Mouse (Mus musculus): Measurements from ENCODE around the gene Ier5. TPM values are rescaled to one million over a fixed set of nuclear protein-coding genes. Genes with fewer than 3 reads are reported as not detected.

The Ier5 gene
- polyA plus RNA-seq (2012; rRNA removed) = 8.6 and 9.8 TPM in 2 replicates

DNA sequence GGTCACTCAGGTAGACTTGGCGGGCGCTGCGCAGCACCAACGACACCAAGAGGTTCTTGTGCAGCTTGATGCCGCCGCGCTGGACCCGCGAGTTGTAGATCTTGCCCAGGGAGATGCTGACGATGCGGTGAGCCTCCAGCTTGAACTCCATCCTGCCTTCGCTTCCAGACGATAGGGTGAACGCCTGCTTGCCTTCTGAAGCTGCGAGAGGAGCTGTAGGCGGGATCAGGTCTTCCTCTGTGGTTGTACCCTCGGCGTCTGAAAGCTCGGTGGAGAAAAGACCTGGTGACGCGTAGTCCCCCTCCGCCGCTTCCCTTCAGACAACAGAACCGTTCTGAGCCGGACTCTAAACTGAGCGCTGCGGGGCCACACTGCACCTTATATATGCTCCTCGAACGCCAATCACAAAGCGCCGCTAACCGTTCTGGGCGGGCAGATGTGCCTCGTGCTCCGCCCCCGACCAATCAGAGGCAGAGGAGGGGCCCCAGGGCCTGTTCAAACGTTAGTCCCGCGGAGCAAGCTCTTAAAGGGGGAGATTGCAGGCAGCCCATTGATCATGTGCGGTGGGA, at the start of gene Ier5:
Gene Ier5 (minus strand): TSS at position 357 of the 569 bp plus-strand sequence.
- under 1% methylated on average over 40 of the region's 40 CpGs for WGBS
- H3K27ac ChIP-seq (ENCODE audit: insufficient read depth, low read depth, low read length) = peak within 1 kb of the TSS; percentile 72
- no peaks in the 10 kb centered on the region; the same call in 1 of the 2 replicates for H3K4me1 ChIP-seq (ENCODE audit: control insufficient read depth, insufficient read depth, low read length)
- TF ChIP-seq POLR2A (IDR thresholded peaks at IDR 0.05; ENCODE audit: low read depth, low read length) (peak; percentile 99), CTCF (conservative IDR thresholded peaks at IDR 0.05; ENCODE audit: insufficient read depth, insufficient read length, low read depth, low read length) (no peak)
- H3K36me3 ChIP-seq (ENCODE audit: control insufficient read depth, insufficient read depth, low read length) = no peaks in the 10 kb centered on the region
- H3K27me3 ChIP-seq (replicated peaks; ENCODE audit: control insufficient read depth, insufficient read depth, low read length) = no peaks in the 10 kb centered on the region
- peak; percentile 98 for DNase-seq
- H3K4me3 ChIP-seq (ENCODE audit: insufficient read depth, low read depth, low read length) = peak within 1 kb of the TSS; percentile 76

GRCm38 (mm10) chr1:155147228-155147627, 47.8 kb upstream of the Ier5 start:
- Histone ChIP-seq H3K36me3 (ENCODE audit: control insufficient read depth, insufficient read depth, low read length) (no peaks in the 10 kb centered on the region), H3K4me3 (ENCODE audit: insufficient read depth, low read depth, low read length) (no peak overlapping the region), H3K4me1 (ENCODE audit: control insufficient read depth, insufficient read depth, low read length) (peaks cover 3% of the 10 kb centered on the region; the same call in 1 of the 2 replicates), H3K27me3 (replicated peaks; ENCODE audit: control insufficient read depth, insufficient read depth, low read length) (no peaks in the 10 kb centered on the region), H3K27ac (ENCODE audit: insufficient read depth, low read depth, low read length) (no peak overlapping the region)
- no peak for DNase-seq
- WGBS = 96% methylated on average over 2 of the region's 2 CpGs
- TF ChIP-seq POLR2A (IDR thresholded peaks at IDR 0.05; ENCODE audit: low read depth, low read length) (no peak), CTCF (conservative IDR thresholded peaks at IDR 0.05; ENCODE audit: insufficient read depth, insufficient read length, low read depth, low read length) (no peak)

GRCm38 (mm10) chr1:155146572-155146980, 47.1 kb upstream of the Ier5 start, which contains the start of gene Mr1:
Mr1 (minus strand) TSS chr1:155146814.
- TF ChIP-seq CTCF (conservative IDR thresholded peaks at IDR 0.05; ENCODE audit: insufficient read depth, insufficient read length, low read depth, low read length) (no peak), POLR2A (IDR thresholded peaks at IDR 0.05; ENCODE audit: low read depth, low read length) (no peak)
- H3K27ac ChIP-seq (ENCODE audit: insufficient read depth, low read depth, low read length) = peak within 1 kb of the TSS; percentile 20
- H3K27me3 ChIP-seq (replicated peaks; ENCODE audit: control insufficient read depth, insufficient read depth, low read length) = no peaks in the 10 kb centered on the region
- H3K4me3 ChIP-seq (ENCODE audit: insufficient read depth, low read depth, low read length) = peak within 1 kb of the TSS; percentile 94
- 6% methylated on average over 8 of the region's 8 CpGs for WGBS
- H3K4me1 ChIP-seq (ENCODE audit: control insufficient read depth, insufficient read depth, low read length) = peaks cover 3% of the 10 kb centered on the region; the same call in 1 of the 2 replicates
- peak; percentile 71 for DNase-seq
- no peaks in the 10 kb centered on the region for H3K36me3 ChIP-seq (ENCODE audit: control insufficient read depth, insufficient read depth, low read length)

GRCm38 (mm10) chr1:155145620-155146019, 46.2 kb upstream of the Ier5 start:
- no peak for TF ChIP-seq POLR2A (IDR thresholded peaks at IDR 0.05; ENCODE audit: low read depth, low read length)
- no peak for TF ChIP-seq CTCF (conservative IDR thresholded peaks at IDR 0.05; ENCODE audit: insufficient read depth, insufficient read length, low read depth, low read length)
- Histone ChIP-seq H3K4me3 (ENCODE audit: insufficient read depth, low read depth, low read length) (peak overlapping the region; percentile 94; the same call in 1 of the 2 replicates), H3K36me3 (ENCODE audit: control insufficient read depth, insufficient read depth, low read length) (no peaks in the 10 kb centered on the region), H3K4me1 (ENCODE audit: control insufficient read depth, insufficient read depth, low read length) (peaks cover 2% of the 10 kb centered on the region; the same call in 1 of the 2 replicates), H3K27ac (ENCODE audit: insufficient read depth, low read depth, low read length) (peak overlapping the region; percentile 12; the same call in 1 of the 2 replicates), H3K27me3 (replicated peaks; ENCODE audit: control insufficient read depth, insufficient read depth, low read length) (no peaks in the 10 kb centered on the region)
- WGBS = 34% methylated on average over 6 of the region's 6 CpGs
- DNase-seq = peak; percentile 39

DNA sequence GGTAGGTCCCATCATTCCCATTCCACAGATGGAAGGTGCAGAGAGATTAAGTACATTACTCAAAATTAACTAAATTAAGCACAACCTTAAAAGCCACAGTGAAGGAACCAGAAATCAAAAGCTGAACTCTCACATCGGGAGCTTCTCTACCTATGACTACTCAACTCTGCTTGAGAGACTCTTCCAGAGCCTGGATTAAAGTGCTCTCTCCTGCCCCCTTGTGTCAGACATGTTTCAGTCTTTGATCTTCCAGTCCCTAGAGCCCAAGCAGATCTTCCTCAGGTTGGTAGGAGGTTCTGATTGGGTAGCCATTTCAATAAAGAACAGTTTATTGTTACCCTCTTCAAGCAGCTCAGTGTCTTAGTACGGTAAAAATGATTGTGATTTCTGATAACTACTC, 40.6 kb upstream of the Ier5 start:
- no peak overlapping the region for H3K27ac ChIP-seq (ENCODE audit: insufficient read depth, low read depth, low read length)

DNA sequence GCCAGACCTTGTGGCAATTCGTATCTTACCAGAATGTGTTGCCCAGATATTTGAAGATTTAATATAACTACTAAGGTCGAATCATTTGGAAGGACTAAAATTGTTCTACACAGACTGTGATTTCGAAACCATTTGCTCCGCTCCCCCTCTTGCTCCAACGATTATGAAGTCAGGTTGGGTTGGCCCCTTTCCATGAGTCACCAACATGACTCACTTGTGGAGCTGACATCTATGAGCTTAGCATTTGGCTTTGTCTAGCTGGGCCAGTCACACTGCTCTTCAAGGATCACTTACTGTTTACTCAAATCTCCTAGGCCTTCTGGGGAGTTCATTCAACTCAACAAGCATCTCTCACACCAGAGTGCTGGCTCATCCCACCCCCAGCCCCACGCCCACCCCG, 39.4 kb upstream of the Ier5 start:
- no peak for DNase-seq

More for the DNA sequence above, 40.6 kb upstream of the Ier5 start:
- 41% methylated on average over 2 of the region's 2 CpGs for WGBS
- Histone ChIP-seq H3K36me3 (ENCODE audit: control insufficient read depth, insufficient read depth, low read length) (no peaks in the 10 kb centered on the region), H3K4me1 (ENCODE audit: control insufficient read depth, insufficient read depth, low read length) (no peaks in the 10 kb centered on the region), H3K4me3 (ENCODE audit: insufficient read depth, low read depth, low read length) (no peak overlapping the region), H3K27me3 (replicated peaks; ENCODE audit: control insufficient read depth, insufficient read depth, low read length) (no peaks in the 10 kb centered on the region)
- TF ChIP-seq CTCF (conservative IDR thresholded peaks at IDR 0.05; ENCODE audit: insufficient read depth, insufficient read length, low read depth, low read length) (peak; percentile 65), POLR2A (IDR thresholded peaks at IDR 0.05; ENCODE audit: low read depth, low read length) (no peak)
- DNase-seq = peak; percentile 88

GRCm38 (mm10) chr1:155134866-155135265, 35.4 kb upstream of the Ier5 start:
- Histone ChIP-seq H3K27ac (ENCODE audit: insufficient read depth, low read depth, low read length) (no peak overlapping the region), H3K4me1 (ENCODE audit: control insufficient read depth, insufficient read depth, low read length) (no peaks in the 10 kb centered on the region), H3K36me3 (ENCODE audit: control insufficient read depth, insufficient read depth, low read length) (no peaks in the 10 kb centered on the region), H3K4me3 (ENCODE audit: insufficient read depth, low read depth, low read length) (no peak overlapping the region), H3K27me3 (replicated peaks; ENCODE audit: control insufficient read depth, insufficient read depth, low read length) (no peaks in the 10 kb centered on the region)
- WGBS = 57% methylated on average over 8 of the region's 8 CpGs
- TF ChIP-seq CTCF (conservative IDR thresholded peaks at IDR 0.05; ENCODE audit: insufficient read depth, insufficient read length, low read depth, low read length) (no peak), POLR2A (IDR thresholded peaks at IDR 0.05; ENCODE audit: low read depth, low read length) (no peak)
- DNase-seq = no peak

More for the DNA sequence above, 39.4 kb upstream of the Ier5 start:
- WGBS = 82% methylated on average over 7 of the region's 7 CpGs
- Histone ChIP-seq H3K4me1 (ENCODE audit: control insufficient read depth, insufficient read depth, low read length) (no peaks in the 10 kb centered on the region), H3K27ac (ENCODE audit: insufficient read depth, low read depth, low read length) (no peak overlapping the region), H3K36me3 (ENCODE audit: control insufficient read depth, insufficient read depth, low read length) (no peaks in the 10 kb centered on the region), H3K4me3 (ENCODE audit: insufficient read depth, low read depth, low read length) (no peak overlapping the region), H3K27me3 (replicated peaks; ENCODE audit: control insufficient read depth, insufficient read depth, low read length) (no peaks in the 10 kb centered on the region)
- TF ChIP-seq CTCF (conservative IDR thresholded peaks at IDR 0.05; ENCODE audit: insufficient read depth, insufficient read length, low read depth, low read length) = no peak
- no peak for TF ChIP-seq POLR2A (IDR thresholded peaks at IDR 0.05; ENCODE audit: low read depth, low read length)
